Mouse (Mus musculus): ENCODE measurements around the gene Igfals. TPM values are rescaled to one million over a fixed set of nuclear protein-coding genes. Genes with fewer than 3 reads are reported as not detected.

Gene Igfals
- 1.0 and 2.1 TPM in 2 replicates for polyA plus RNA-seq (2012; rRNA removed; ENCODE audit: low replicate concordance)

DNA sequence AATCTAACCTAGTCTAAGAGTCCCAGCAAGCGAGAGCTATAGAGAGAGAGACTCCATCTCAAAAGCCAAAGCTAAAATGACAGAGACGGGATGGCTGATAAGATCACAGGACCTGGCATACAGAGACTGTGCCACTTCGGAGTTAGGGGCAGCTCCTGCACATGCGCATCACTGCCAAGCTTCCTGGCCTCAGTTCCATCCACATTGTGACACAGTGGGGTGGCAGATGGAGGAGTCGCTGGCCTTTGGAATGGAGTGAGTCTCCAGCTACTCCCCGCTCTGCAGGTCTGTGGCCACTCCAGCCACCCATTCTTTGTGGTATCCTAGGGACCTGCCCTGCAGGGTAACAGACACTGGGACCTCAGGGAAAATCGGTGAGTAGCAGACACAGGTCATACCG is at the start of gene Igfals:
Gene Igfals (plus strand): TSS at position 222 of the 400 bp plus-strand sequence.

DNA sequence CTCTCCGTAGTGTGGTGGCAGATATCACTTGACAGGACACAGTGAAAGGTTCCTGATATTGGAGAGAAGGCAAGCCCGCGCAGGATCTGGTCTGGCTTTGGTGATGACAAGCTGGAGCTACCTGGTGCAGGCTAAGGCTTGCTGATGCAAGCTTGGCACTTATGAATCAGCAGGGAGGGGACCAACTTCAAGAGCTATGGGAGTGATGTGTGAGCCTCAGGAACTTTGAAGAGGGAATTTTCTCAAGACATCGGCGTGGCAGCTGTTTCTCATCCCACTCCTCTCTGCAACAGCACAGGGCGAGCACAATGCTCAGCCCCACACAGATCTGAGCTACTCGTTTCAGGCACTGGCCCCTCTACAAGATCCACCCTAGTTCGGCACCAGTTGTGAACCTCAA is 26.0 kb upstream of the Igfals start, which contains the start of gene Hagh:
Gene Hagh (plus strand): TSS at position 302 of the 400 bp plus-strand sequence.

DNA sequence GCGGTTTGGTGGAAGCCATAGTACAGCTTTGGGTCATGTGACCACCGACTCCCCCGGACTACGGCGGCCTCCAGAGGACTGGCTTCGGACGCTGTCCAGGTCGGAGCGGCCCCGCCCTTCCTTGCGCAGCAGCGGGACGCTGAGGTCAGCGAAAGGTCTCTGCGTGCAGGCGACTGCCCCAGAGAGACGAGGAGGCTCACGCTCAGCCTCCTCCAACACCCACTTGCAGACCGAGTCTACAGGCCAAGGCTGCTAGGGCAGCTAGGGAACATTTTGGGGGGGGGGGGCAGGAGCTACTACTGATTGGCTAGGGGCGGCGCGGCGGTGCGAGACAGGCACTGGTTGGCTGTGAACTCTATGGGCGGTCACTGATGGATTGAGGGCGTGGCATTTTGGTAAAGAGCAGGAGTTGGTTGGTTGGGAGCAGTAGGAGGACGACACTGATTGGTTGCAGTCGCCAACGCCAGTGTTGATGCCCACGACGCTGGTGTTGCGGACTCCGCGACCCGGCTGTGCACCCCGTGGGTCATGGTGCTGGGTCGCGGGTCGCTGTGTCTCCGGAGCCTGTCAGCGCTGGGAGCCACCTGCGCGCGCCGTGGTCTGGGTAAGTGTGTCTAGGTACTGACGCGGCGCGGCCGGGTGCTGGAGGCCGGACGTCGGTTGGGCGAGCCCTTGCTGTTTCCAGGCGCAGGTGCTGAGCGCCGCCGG is 15.6 kb upstream of the Igfals start, which contains the start of gene Fahd1:
Gene Fahd1 (minus strand): TSS at position 300 of the 708 bp plus-strand sequence.

DNA sequence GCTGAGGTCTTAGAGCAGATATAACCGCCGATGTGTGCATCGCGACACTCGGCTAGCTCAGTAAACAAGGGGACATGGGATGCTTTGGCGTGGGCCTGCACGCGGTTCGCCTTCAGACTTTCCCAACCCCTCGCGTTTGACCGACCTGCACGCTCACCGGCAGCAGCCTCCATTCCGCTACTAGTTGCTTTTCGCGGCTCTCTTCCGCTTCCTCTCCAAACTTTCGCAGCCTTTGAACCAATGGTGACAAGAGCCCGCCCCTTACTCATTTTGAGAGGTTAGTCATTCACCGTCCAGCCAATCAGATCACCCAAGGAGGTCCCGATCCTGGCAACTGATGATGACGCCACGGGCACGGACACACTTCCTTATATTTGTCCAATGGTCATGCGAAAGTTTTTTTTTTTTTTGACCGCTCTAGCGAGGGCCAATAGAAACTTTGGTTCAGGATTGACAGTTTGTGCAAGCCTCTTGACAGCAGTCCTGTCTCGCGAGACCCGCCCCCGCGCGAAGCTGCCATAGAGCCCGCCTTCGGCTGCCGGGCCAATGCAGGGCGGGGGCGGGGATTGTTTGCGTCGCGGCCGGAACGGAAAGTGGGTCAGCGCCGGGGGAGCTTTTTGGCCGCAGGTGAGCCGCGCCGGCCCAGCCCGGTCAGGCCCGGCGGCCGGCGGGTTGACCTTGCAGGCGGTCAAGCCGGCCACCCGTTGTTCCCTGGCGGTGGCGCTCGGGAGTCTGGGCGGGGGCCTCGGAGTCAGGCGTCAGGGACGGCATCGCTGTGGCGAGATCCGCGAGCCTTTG is 20.5 kb downstream of the Igfals start, which contains the start of the genes Nubp2 and Spsb3:
Gene Nubp2 (minus strand): TSS at position 216 of the 798 bp plus-strand sequence.
Gene Spsb3 (plus strand): TSS at position 510 of the 798 bp plus-strand sequence.

DNA sequence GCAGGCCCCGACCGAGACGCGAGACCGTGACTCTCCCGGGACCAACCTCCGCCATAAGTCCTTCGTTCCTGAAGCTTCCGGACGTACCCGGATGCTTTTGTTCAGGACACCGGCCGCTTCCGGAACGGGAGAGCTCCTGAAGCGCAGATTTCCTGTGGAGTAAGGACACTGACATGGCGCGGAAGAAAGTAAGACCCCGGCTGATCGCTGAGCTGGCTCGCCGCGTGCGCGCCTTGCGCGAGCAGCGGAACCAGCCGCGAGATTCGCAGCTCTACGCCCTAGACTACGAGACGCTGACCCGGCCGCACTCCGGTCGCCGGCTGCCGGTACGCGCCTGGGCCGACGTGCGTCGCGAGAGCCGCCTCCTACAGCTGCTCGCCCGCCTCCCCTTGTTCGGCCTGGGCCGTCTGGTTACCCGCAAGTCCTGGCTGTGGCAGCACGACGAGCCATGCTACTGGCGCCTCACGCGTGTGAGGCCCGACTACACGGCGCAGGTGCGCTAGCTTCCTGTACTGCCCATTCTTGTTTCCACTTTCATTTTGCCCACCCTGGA is 29.3 kb downstream of the Igfals start, which contains the start of the genes Eme2 and Mrps34:
Gene Eme2 (minus strand): TSS at position 93 of the 553 bp plus-strand sequence.
Gene Mrps34 (plus strand): TSS at position 122 of the 553 bp plus-strand sequence.

DNA sequence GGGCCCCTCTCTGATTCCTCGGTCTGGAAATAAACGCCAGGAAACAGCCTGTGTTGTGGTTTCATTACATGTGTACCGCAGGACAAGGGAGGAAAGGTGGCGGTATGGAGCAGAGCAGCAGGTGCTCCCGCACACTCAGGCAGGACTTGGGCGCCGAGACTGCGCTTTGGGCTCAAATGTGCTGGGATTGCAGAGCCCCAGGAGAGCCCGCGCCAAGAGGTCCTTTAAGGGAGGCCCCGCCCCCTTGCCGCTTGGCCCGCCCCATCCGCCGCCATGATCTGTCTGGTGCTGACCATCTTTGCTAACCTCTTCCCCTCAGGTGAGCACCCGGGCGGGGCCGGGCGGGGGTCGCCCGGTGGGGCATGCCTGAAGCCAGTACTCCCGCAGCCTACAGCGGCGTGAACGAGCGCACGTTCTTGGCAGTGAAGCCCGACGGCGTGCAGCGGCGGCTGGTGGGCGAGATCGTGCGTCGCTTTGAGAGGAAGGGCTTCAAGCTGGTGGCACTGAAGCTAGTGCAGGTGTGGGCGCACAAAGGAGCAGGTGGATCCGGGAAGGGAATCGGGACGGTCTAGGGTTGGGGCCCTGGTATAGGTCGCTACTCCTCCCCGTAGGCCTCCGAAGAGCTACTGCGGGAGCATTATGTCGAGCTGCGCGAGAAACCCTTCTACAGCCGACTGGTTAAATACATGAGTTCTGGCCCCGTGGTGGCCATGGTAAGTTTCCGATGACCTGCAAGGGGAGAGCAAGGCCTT is 30.6 kb downstream of the Igfals start, which contains the start of gene Nme3:
Gene Nme3 (plus strand): TSS at position 260 of the 752 bp plus-strand sequence.

Other genes with a start within 250 kb of the Igfals start
- gene Tsc2, start 233.4 kb upstream of the Igfals start, polyA plus RNA-seq (2012; rRNA removed; ENCODE audit: low replicate concordance): 72.8 and 85.7 TPM in 2 replicates
- gene Nthl1, start 233.3 kb upstream of the Igfals start, polyA plus RNA-seq (2012; rRNA removed; ENCODE audit: low replicate concordance): 4.7 and 4.9 TPM in 2 replicates
- 52.1 and 54.9 TPM in 2 replicates for gene Slc9a3r2, start 215.7 kb upstream of the Igfals start, polyA plus RNA-seq (2012; rRNA removed; ENCODE audit: low replicate concordance)
- 2.5 TPM in 1 of 2 replicates, not detected in the other for gene Npw, start 207.5 kb upstream of the Igfals start, polyA plus RNA-seq (2012; rRNA removed; ENCODE audit: low replicate concordance)
- gene Zfp598, start 196.3 kb upstream of the Igfals start, polyA plus RNA-seq (2012; rRNA removed; ENCODE audit: low replicate concordance): 59.0 and 79.0 TPM in 2 replicates
- 1.7 and 2.1 TPM in 2 replicates for gene Syngr3, start 176.0 kb upstream of the Igfals start, polyA plus RNA-seq (2012; rRNA removed; ENCODE audit: low replicate concordance)
- 30.1 and 63.4 TPM in 2 replicates for gene Gfer, start 169.8 kb upstream of the Igfals start, polyA plus RNA-seq (2012; rRNA removed; ENCODE audit: low replicate concordance)
- 76.2 and 104 TPM in 2 replicates for gene Noxo1, start 169.8 kb upstream of the Igfals start, polyA plus RNA-seq (2012; rRNA removed; ENCODE audit: low replicate concordance)
- gene Tbl3, start 158.3 kb upstream of the Igfals start, polyA plus RNA-seq (2012; rRNA removed; ENCODE audit: low replicate concordance): 36.0 and 44.8 TPM in 2 replicates
- 0.34 TPM in 1 of 2 replicates, not detected in the other for gene Rnf151, start 147.9 kb upstream of the Igfals start, polyA plus RNA-seq (2012; rRNA removed; ENCODE audit: low replicate concordance)
- gene Rps2, start 147.9 kb upstream of the Igfals start, polyA plus RNA-seq (2012; rRNA removed; ENCODE audit: low replicate concordance): 3,070 and 3,555 TPM in 2 replicates
- gene Ndufb10, start 141.5 kb upstream of the Igfals start, polyA plus RNA-seq (2012; rRNA removed; ENCODE audit: low replicate concordance): 314 and 554 TPM in 2 replicates
- not detected in 2 replicates for gene Rpl3l, start 138.2 kb upstream of the Igfals start, polyA plus RNA-seq (2012; rRNA removed; ENCODE audit: low replicate concordance)
- 71.2 and 109 TPM in 2 replicates for gene Msrb1, start 129.4 kb upstream of the Igfals start, polyA plus RNA-seq (2012; rRNA removed; ENCODE audit: low replicate concordance)
- 2.6 and 10.6 TPM in 2 replicates for gene Hs3st6, start 113.0 kb upstream of the Igfals start, polyA plus RNA-seq (2012; rRNA removed; ENCODE audit: low replicate concordance)
- not detected in 2 replicates for gene Meiob, start 61.7 kb upstream of the Igfals start, polyA plus RNA-seq (2012; rRNA removed; ENCODE audit: low replicate concordance)
- gene Hagh, start 25.9 kb upstream of the Igfals start, polyA plus RNA-seq (2012; rRNA removed; ENCODE audit: low replicate concordance): 213 and 369 TPM in 2 replicates
- gene Fahd1, start 15.6 kb upstream of the Igfals start, polyA plus RNA-seq (2012; rRNA removed; ENCODE audit: low replicate concordance): 75.3 and 166 TPM in 2 replicates
- 27.8 and 31.6 TPM in 2 replicates for gene Nubp2, start 20.4 kb downstream of the Igfals start, polyA plus RNA-seq (2012; rRNA removed; ENCODE audit: low replicate concordance)
- 86.7 and 115 TPM in 2 replicates for gene Spsb3, start 20.6 kb downstream of the Igfals start, polyA plus RNA-seq (2012; rRNA removed; ENCODE audit: low replicate concordance)
- 20.8 and 32.6 TPM in 2 replicates for gene Eme2, start 29.1 kb downstream of the Igfals start, polyA plus RNA-seq (2012; rRNA removed; ENCODE audit: low replicate concordance)
- 189 and 532 TPM in 2 replicates for gene Mrps34, start 29.1 kb downstream of the Igfals start, polyA plus RNA-seq (2012; rRNA removed; ENCODE audit: low replicate concordance)
- gene Nme3, start 30.5 kb downstream of the Igfals start, polyA plus RNA-seq (2012; rRNA removed; ENCODE audit: low replicate concordance): 34.1 and 43.8 TPM in 2 replicates
- gene Mapk8ip3, start 71.0 kb downstream of the Igfals start, polyA plus RNA-seq (2012; rRNA removed; ENCODE audit: low replicate concordance): 36.5 and 57.9 TPM in 2 replicates
- gene Jpt2, start 94.7 kb downstream of the Igfals start, polyA plus RNA-seq (2012; rRNA removed; ENCODE audit: low replicate concordance): 6.7 and 8.4 TPM in 2 replicates
- 5.8 and 8.0 TPM in 2 replicates for gene Cramp1l, start 149.8 kb downstream of the Igfals start, polyA plus RNA-seq (2012; rRNA removed; ENCODE audit: low replicate concordance)
- gene Ift140, start 150.1 kb downstream of the Igfals start, polyA plus RNA-seq (2012; rRNA removed; ENCODE audit: low replicate concordance): 5.5 and 5.6 TPM in 2 replicates
- 14.0 and 15.0 TPM in 2 replicates for gene Tmem204, start 217.6 kb downstream of the Igfals start, polyA plus RNA-seq (2012; rRNA removed; ENCODE audit: low replicate concordance)
- gene Telo2, start 250.0 kb downstream of the Igfals start, polyA plus RNA-seq (2012; rRNA removed; ENCODE audit: low replicate concordance): 5.7 and 6.4 TPM in 2 replicates